Mouse (Mus musculus) intestine, embryonic 16.5 days (tissue): ENCODE measurements around the gene Kif3b. TPM values are rescaled to one million over a fixed set of nuclear protein-coding genes. Genes with fewer than 3 reads are reported as not detected.

Experiments
- ATAC-seq: fragments of 200-750 bp; cut with Nextera tagmentation; 2 replicates; pipeline ENCODE4 v1.8.0; 2017; ENCODE audit warnings: moderate TSS enrichment, moderate library complexity
- H3K27ac ChIP-seq: fragments of 300-500 bp; sonication (generic); 2 replicates; pipeline ENCODE4 v1.5.1; 2014; ENCODE audit warnings: mild to moderate bottlenecking, low read length
- H3K27me3 ChIP-seq: fragments of 300-500 bp; sonication (generic); replicated peaks from 2 replicates; pipeline ENCODE4 v1.6.1; 2014; ENCODE audit warnings: low read length, control low read depth, mixed read lengths; ENCODE audit not compliant: control insufficient read depth, insufficient read depth
- H3K36me3 ChIP-seq: fragments of 300-500 bp; sonication (generic); 2 replicates; pipeline ENCODE4 v1.6.1; 2014; ENCODE audit warnings: low read length, control low read depth; ENCODE audit not compliant: control insufficient read depth, insufficient read depth
- H3K4me1 ChIP-seq: fragments of 300-500 bp; sonication (generic); 2 replicates; pipeline ENCODE4 v1.6.1; 2014; ENCODE audit warnings: low read length, control low read depth, mixed read lengths; ENCODE audit not compliant: control insufficient read depth, insufficient read depth
- H3K4me2 ChIP-seq: fragments of 300-500 bp; sonication (generic); 2 replicates; pipeline ENCODE4 v1.6.1; 2014; ENCODE audit warnings: low read depth, low read length, control low read depth
- H3K4me3 ChIP-seq: fragments of 300-500 bp; sonication (generic); 2 replicates; pipeline ENCODE4 v1.5.1; 2014; ENCODE audit warnings: mild to moderate bottlenecking, low read length
- H3K9ac ChIP-seq: fragments of 300-500 bp; sonication (generic); 2 replicates; pipeline ENCODE4 v1.6.1; 2014; ENCODE audit warnings: low read depth, low read length
- H3K9me3 ChIP-seq: fragments of 300-500 bp; sonication (generic); 2 replicates; pipeline ENCODE4 v1.6.1; 2016; ENCODE audit warnings: low read length, control low read depth; ENCODE audit not compliant: control insufficient read depth
- WGBS: fragments of 180-500 bp; shearing (Covaris S2); extraction: QIAGEN DNeasy Blood & Tissue Kit; methylation state at CpG from one replicate; pipeline ENCODE4 v1.1.7; 2014; 5-methylcytosine and 5-hydroxymethylcytosine counted together
- polyA plus RNA-seq: library from polyadenylated mRNA; unstranded; fragments of >200 nt; fragmentation: Nextera tagmentation; extraction: Ambion mirVana; gene quantifications from 2 replicates; pipeline ENCODE4 v1.2.1, GENCODE M21; 2015

Gene Kif3b
- polyA plus RNA-seq, 1 experiment from 2014 or later, result 8.2 TPM

GRCm38 (mm10) chr2:153287835-153288234 is 3.4 kb upstream of the Kif3b start:
- Histone ChIP-seq H3K9me3 (no peaks in the 10 kb centered on the region), H3K27me3 (no peaks in the 10 kb centered on the region), H3K36me3 (no peaks in the 10 kb centered on the region), H3K9ac (no peak overlapping the region), H3K27ac (no peak overlapping the region), H3K4me3 (no peak overlapping the region), H3K4me2 (no peak overlapping the region), H3K4me1 (peaks cover 13% of the 10 kb centered on the region)
- 21% methylated on average over 6 of the region's 6 CpGs for WGBS
- no peak for ATAC-seq

DNA sequence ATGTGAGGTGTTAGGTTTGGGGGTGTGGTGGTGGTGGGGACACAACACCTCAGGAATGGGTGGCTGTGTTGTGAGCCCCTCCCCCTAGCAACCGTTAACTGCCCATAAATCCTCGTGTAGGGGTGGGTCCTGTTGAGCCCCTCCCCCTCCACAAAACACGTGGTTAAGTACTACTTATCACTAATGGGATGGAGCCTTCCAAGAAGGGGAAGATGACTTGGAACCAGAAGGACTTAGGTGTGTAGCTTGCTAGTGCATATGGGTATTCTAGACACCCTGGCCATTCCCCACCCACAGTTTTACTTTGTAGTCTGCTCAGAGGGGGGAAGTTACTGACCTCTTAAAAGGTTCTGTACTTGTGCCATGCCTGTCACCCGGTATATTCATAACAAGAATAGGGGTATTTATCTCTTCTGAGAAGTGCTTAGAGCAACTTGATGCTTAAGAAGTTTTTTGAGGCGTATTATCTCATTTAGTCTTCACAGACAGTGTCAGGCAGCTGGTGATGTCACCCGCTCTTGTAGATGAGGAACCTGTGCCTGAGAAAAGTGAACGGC is 1.2 kb downstream of the Kif3b start:
- 50% methylated on average over 7 of the region's 7 CpGs for WGBS

DNA sequence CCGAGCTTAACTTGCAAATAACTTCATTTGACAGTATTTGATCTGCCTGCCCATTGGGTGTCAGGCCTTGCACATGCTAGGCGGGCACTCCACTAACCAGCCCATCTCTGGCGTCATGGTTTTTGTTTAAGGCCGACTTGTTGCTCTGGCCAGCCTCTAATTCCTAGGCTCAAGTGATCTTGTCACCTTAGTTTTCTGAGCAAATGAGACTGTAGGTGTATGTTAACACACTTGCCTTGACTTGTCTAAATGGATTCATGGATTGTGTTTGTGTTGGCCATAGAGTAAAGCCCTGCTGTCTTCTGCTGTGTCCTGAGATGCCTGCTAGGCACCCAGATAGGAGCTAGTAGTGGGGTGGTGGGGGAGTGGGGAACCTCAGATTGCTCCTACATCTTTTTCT is 4.0 kb downstream of the Kif3b start:
- Histone ChIP-seq H3K4me1 (peaks cover 13% of the 10 kb centered on the region), H3K4me3 (no peak overlapping the region), H3K9me3 (no peaks in the 10 kb centered on the region), H3K27ac (no peak overlapping the region), H3K9ac (no peak overlapping the region), H3K36me3 (no peaks in the 10 kb centered on the region), H3K27me3 (no peaks in the 10 kb centered on the region), H3K4me2 (no peak overlapping the region)
- 83% methylated on average over 4 of the region's 4 CpGs for WGBS
- no peak for ATAC-seq

More for the DNA sequence above, 1.2 kb downstream of the Kif3b start:
- ATAC-seq, result peak; percentile 37
- Histone ChIP-seq H3K4me3 (peak overlapping the region; percentile 75), H3K27ac (no peak overlapping the region), H3K9me3 (no peaks in the 10 kb centered on the region), H3K9ac (peak overlapping the region; percentile 85; the same call in 1 of the 2 replicates), H3K36me3 (no peaks in the 10 kb centered on the region), H3K27me3 (no peaks in the 10 kb centered on the region), H3K4me2 (peak overlapping the region; percentile 68), H3K4me1 (peaks cover 13% of the 10 kb centered on the region)

GRCm38 (mm10) chr2:153297771-153298170 is 6.6 kb downstream of the Kif3b start:
- no peak for ATAC-seq
- 81% methylated on average over 4 of the region's 4 CpGs for WGBS
- no peak overlapping the region for H3K4me2 ChIP-seq

GRCm38 (mm10) chr2:153298460-153298859 is 7.2 kb downstream of the Kif3b start:
- Histone ChIP-seq H3K36me3 (no peaks in the 10 kb centered on the region), H3K27ac (no peak overlapping the region), H3K9ac (no peak overlapping the region), H3K27me3 (no peaks in the 10 kb centered on the region), H3K4me1 (0 out of 2 replicates have a peak, but pooled peaks cover 3% of the 10 kb centered on the region), H3K4me3 (no peak overlapping the region), H3K9me3 (no peaks in the 10 kb centered on the region), H3K4me2 (no peak overlapping the region)
- 57% methylated on average over 4 of the region's 4 CpGs for WGBS
- no peak for ATAC-seq

More at GRCm38 (mm10) chr2:153297771-153298170, 6.6 kb downstream of the Kif3b start:
- Histone ChIP-seq H3K27me3 (no peaks in the 10 kb centered on the region), H3K9ac (no peak overlapping the region), H3K27ac (no peak overlapping the region), H3K4me1 (0 out of 2 replicates have a peak, but pooled peaks cover 3% of the 10 kb centered on the region), H3K9me3 (no peaks in the 10 kb centered on the region), H3K36me3 (no peaks in the 10 kb centered on the region), H3K4me3 (no peak overlapping the region)

GRCm38 (mm10) chr2:153298863-153299262 is 7.7 kb downstream of the Kif3b start:
- H3K36me3 ChIP-seq, result no peaks in the 10 kb centered on the region
- no peak overlapping the region for H3K4me2 ChIP-seq
- H3K9me3 ChIP-seq, result no peaks in the 10 kb centered on the region
- 0 out of 2 replicates have a peak, but pooled peaks cover 3% of the 10 kb centered on the region for H3K4me1 ChIP-seq
- H3K27me3 ChIP-seq, result no peaks in the 10 kb centered on the region
- WGBS, result 62% methylated on average over 4 of the region's 4 CpGs
- H3K27ac ChIP-seq, result no peak overlapping the region
- no peak; the same call in 1 of the 2 replicates for ATAC-seq
- H3K4me3 ChIP-seq, result no peak overlapping the region
- no peak overlapping the region for H3K9ac ChIP-seq

- H3K27ac ChIP-seq, result no peak overlapping the region
- no peak overlapping the region for H3K4me3 ChIP-seq
- H3K4me1 ChIP-seq, result peaks cover 7% of the 10 kb centered on the region; the same call in 1 of the 2 replicates
- 95% methylated on average over 5 of the region's 5 CpGs for WGBS
- H3K9me3 ChIP-seq, result no peaks in the 10 kb centered on the region
- no peak for ATAC-seq
- no peaks in the 10 kb centered on the region for H3K36me3 ChIP-seq
- no peak overlapping the region for H3K9ac ChIP-seq
- H3K27me3 ChIP-seq, result no peaks in the 10 kb centered on the region
- no peak overlapping the region for H3K4me2 ChIP-seq
Measured at GRCm38 (mm10) chr2:153301123-153301522, 9.9 kb downstream of the Kif3b start.

- no peak overlapping the region for H3K4me3 ChIP-seq
- H3K9me3 ChIP-seq, result no peaks in the 10 kb centered on the region
- no peaks in the 10 kb centered on the region for H3K27me3 ChIP-seq
- ATAC-seq, result peak; percentile 59; the same call in 1 of the 2 replicates
- H3K4me1 ChIP-seq, result peaks cover 5% of the 10 kb centered on the region; the same call in 1 of the 2 replicates
- H3K9ac ChIP-seq, result no peak overlapping the region
- no peaks in the 10 kb centered on the region for H3K36me3 ChIP-seq
- H3K27ac ChIP-seq, result 0 out of 2 replicates have a peak overlapping the region, but pooled peaks have one; percentile 11
- WGBS, result 60% methylated on average over 6 of the region's 6 CpGs
- H3K4me2 ChIP-seq, result no peak overlapping the region
Measured at GRCm38 (mm10) chr2:153305240-153305639, 14.0 kb downstream of the Kif3b start.

DNA sequence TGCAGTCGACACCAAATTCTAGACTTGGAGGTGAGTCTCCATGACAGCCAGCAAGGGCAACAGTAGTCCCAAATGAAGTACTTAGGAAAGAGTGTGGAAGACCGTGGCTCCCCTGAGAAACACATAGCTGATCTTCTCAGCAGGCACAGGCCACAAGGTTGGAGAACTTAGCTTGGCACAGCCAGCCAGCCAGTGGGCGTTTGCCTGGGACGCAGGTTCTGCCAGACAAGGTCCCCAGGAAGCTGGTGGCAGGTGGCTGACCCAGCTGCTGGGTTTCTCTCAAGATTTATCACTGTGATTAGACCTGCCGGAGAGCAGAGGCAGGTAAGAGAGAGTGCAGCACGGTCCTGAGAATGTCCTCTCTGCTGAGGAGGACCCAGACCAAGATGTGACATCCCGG is 17.4 kb downstream of the Kif3b start:
- H3K4me1 ChIP-seq, result peaks cover 5% of the 10 kb centered on the region; the same call in 1 of the 2 replicates
- no peaks in the 10 kb centered on the region for H3K36me3 ChIP-seq
- H3K9me3 ChIP-seq, result no peaks in the 10 kb centered on the region
- H3K9ac ChIP-seq, result no peak overlapping the region
- 0 out of 2 replicates have a peak, but pooled peaks have one; percentile 24 for ATAC-seq
- 64% methylated on average over 7 of the region's 7 CpGs for WGBS
- no peaks in the 10 kb centered on the region for H3K27me3 ChIP-seq
- no peak overlapping the region for H3K27ac ChIP-seq
- H3K4me2 ChIP-seq, result no peak overlapping the region
- no peak overlapping the region for H3K4me3 ChIP-seq
